Mouse (Mus musculus) lung, postnatal 14 days (tissue): ENCODE measurements at regions not wholly inside any gene's neighbourhood (a gene's known extent, or its start where the extent isn't known, plus 50 kb on each side); places are given as distances from the start of the nearest gene placed in this dataset.

ENCODE experiments used
- DNase-seq: peaks from one replicate; pipeline ENCODE4 v3.0.0; 2021

GRCm38 (mm10) chr9:120867861-120868260 is 61.2 kb upstream of the Ctnnb1 start:
- no peak for DNase-seq

- DNase-seq = no peak
Measured at GRCm38 (mm10) chr9:120868330-120868729, 60.7 kb upstream of the Ctnnb1 start.

DNA sequence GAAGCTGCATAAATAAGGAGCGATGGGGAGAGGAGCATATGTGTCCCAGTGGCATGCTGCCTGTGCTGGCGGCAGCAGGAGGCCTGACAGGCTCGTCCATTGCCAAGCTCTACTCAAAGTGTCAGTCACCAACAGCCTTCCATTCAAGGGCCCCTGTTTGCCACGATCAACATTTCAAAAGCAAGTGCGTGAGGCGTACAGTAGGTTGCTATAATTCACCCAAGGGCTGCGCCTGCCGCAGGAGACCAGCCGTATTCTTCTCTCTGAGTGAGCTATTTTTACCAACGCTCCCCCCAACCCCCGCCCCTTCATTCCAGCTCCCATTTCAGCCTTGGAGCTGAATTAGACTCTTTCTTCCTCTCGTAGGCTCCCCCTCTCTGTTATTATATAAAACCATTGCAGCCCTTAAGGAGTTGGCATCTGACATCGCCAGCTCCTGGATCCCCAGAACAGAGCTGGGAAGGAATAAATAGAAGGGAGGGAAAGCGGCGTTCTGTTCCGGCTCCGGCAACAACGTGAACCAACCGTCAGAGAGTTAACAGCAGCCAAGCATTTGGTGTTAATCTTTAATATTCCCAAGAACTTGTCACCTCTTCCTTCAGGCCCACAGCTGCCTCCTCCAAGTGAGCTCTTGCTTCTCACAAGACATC is 59.5 kb upstream of the Ctnnb1 start:
- peak; percentile 16 for DNase-seq

GRCm38 (mm10) chr9:120873293-120873692 is 55.7 kb upstream of the Ctnnb1 start:
- no peak for DNase-seq

- no peak for DNase-seq
Measured at GRCm38 (mm10) chr9:120874416-120874976, 54.5 kb upstream of the Ctnnb1 start.

- DNase-seq = no peak
Measured at GRCm38 (mm10) chr9:120877101-120877500, 51.9 kb upstream of the Ctnnb1 start.
